Mouse (Mus musculus) heart, adult 2 months (tissue): ENCODE results near the gene Hcls1. TPM values are rescaled to one million over a fixed set of nuclear protein-coding genes. Genes with fewer than 3 reads are reported as not detected.

ENCODE experiments used
- DNase-seq, 2 experiments: peaks; one replicate each; pipeline ENCODE4 v3.0.0; 2021
- H3K27ac ChIP-seq: fragments of 200-600 bp; 2 replicates; pipeline ENCODE4 v1.8.1; 2022
- H3K27me3 ChIP-seq: fragments of 200-500 bp; 2 replicates; pipeline ENCODE4 v1.6.1; 2012; ENCODE audit warnings: mild to moderate bottlenecking, low read length, inconsistent platforms, mixed read lengths; ENCODE audit not compliant: control insufficient read depth, insufficient read depth
- H3K36me3 ChIP-seq: fragments of 200-500 bp; 2 replicates; pipeline ENCODE4 v1.6.1; 2012; ENCODE audit warnings: low read length, inconsistent platforms; ENCODE audit not compliant: control insufficient read depth, insufficient read depth
- H3K4me1 ChIP-seq: fragments of 200-500 bp; 2 replicates; pipeline ENCODE4 v1.6.1; 2011; ENCODE audit warnings: low read length; ENCODE audit not compliant: control insufficient read depth, insufficient read depth
- H3K4me3 ChIP-seq: fragments of 200-600 bp; 2 replicates; pipeline ENCODE4 v1.8.1; 2022
- H3K79me2 ChIP-seq: fragments of 200-500 bp; replicated peaks from 2 replicates; pipeline ENCODE4 v1.6.1; 2012; ENCODE audit warnings: mild to moderate bottlenecking, inconsistent platforms, low read length, moderate library complexity, mixed read lengths; ENCODE audit not compliant: control insufficient read depth, insufficient read depth
- H3K9ac ChIP-seq: fragments of 200-500 bp; 2 replicates; pipeline ENCODE4 v1.6.1; 2012; ENCODE audit warnings: low read depth, mild to moderate bottlenecking, control low read depth, inconsistent platforms, low read length, mixed read lengths
- CTCF ChIP-seq: fragments of 200-600 bp; IDR thresholded peaks from 2 replicates; pipeline ENCODE4 v1.8.1; 2022; ENCODE audit warnings: antibody characterized with exemption, mild to moderate bottlenecking, moderate library complexity
- EP300 ChIP-seq: fragments of 200-500 bp; IDR thresholded peaks from 2 replicates; pipeline ENCODE4 v1.6.1; 2011; ENCODE audit warnings: low read depth, low read length, control low read depth; ENCODE audit not compliant: insufficient read depth
- POLR2A ChIP-seq: fragments of 200-500 bp; IDR thresholded peaks from 2 replicates; pipeline ENCODE4 v1.6.1; 2011; ENCODE audit warnings: mild to moderate bottlenecking, low read depth, low read length, control low read depth; ENCODE audit not compliant: insufficient read depth
- WGBS: fragments of 180-500 bp; shearing (Covaris S2); methylation state at CpG from one replicate; pipeline ENCODE4 v1.1.7; 2018; 5-methylcytosine and 5-hydroxymethylcytosine counted together
- intact Hi-C: fragments of 180-260 bp; cut with DNase I; formaldehyde crosslinking; loops from one replicate; pipeline ENCODE4 v1.15.1; 2025
- long read RNA-seq: library from polyadenylated mRNA; stranded (forward); transcript quantifications from one replicate; pipeline ENCODE4 v2.0.0, GENCODE M21; 2021
- polyA plus RNA-seq: library from polyadenylated mRNA; depleted of rRNA; stranded (reverse); fragments of >200 nt; gene quantifications from 2 replicates; pipeline ENCODE4 v1.2.3, GENCODE M21; 2012; rRNA removed
- total RNA-seq, 2 experiments: library from RNA; stranded (reverse); gene quantifications; 2 replicates each; pipeline ENCODE4 v1.2.3; 2021

The Hcls1 gene
- total RNA-seq: 1 to 10 TPM; 7.3 to 9.1 TPM
- polyA plus RNA-seq: 7.2 and 9.3 TPM in 2 replicates
- long read RNA-seq, partial matches to known transcripts: 0 of 1 reads
- long read RNA-seq, other reads (novel, unspliced or antisense): 0 of 1 reads

DNA sequence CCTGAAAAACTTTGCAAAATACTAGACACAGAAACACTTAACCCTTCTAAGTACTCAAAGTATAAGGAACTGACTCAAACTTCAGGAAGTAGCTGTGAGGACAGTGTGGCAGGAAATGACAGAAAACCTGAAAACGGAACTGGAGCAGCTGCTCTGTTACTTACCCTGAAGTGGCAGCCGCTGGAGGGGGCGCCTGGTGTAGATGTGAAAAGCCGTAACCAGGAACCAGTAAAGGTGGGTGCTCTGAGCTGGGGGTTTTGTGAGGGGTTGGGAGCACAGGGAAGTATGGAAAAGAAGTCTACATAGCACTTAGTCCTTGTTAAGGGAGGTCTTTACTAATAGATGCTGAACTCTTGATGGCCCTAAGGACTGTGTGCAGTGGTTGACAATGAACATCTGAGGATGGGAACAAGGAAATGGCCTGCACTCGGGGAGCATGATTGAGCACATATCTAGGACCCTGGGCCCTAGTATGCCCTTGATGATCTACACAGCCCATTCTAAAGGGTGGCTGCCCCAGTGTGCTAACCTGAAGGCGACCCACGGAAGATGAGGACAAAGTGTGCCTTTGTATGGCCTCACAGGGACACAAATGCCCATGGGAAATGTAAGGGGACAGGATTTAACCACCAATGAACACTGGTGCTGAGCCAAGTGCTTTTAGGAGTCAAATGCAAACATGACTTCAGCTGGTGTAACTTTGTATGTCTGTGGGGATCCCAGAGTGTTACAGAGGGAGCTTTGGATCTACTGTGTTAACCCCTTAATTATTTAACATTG is at the start of gene Hcls1:
TSS of gene Hcls1 (plus strand) at position 143 of the 780 bp plus-strand sequence.
- Histone ChIP-seq H3K27ac (peak within 1 kb of the TSS; percentile 82), H3K79me2 (no peaks in the 10 kb centered on the region), H3K9ac (peak within 1 kb of the TSS; percentile 14), H3K4me3 (peak within 1 kb of the TSS; percentile 39), H3K36me3 (peaks cover 5% of the 10 kb centered on the region), H3K4me1 (peaks cover 10% of the 10 kb centered on the region), H3K27me3 (no peaks in the 10 kb centered on the region)
- TF ChIP-seq EP300: 0 out of 2 replicates have a peak, but pooled peaks have one; percentile 12
- peak; percentile 46; the same call in 1 of the 2 replicates for TF ChIP-seq POLR2A
- peak; percentile 29 for TF ChIP-seq CTCF
- WGBS: 42% methylated on average over 7 of the region's 7 CpGs
- intact Hi-C loops: loop anchor here (5.0 kb wide), 1 partner anchor 58 kb away; the partner anchor contains the start of genes Eaf2 and Golgb1
- DNase-seq: peak; percentile 46 to 72

DNA sequence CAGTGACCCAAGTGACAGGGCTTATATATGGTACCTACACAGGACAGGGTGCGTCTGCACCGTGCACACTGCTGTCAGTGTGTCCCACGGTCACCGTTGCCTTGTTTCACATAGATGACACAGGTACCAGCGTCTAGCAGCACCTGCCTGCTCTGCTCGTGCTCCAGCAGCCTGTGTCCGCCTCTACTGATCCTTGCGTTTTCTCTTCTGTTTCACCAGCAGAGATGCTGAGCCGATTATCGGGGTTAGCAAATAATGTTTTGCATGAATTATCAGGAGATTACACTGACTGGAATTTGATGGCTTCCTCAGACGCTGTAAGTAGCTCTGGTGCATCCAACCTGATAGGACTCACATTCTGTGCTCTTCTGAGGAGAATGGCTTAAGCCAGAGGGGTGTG is 48.9 kb upstream of the Hcls1 start:
- Histone ChIP-seq H3K27me3 (no peaks in the 10 kb centered on the region), H3K27ac (no peak overlapping the region), H3K9ac (no peak overlapping the region), H3K4me3 (no peak overlapping the region), H3K36me3 (no peaks in the 10 kb centered on the region; the same call in none of the 2 replicates), H3K4me1 (no peaks in the 10 kb centered on the region), H3K79me2 (no peaks in the 10 kb centered on the region; the same call in 1 of the 2 replicates)
- 96% methylated on average over 11 of the region's 11 CpGs for WGBS
- no peak for DNase-seq
- TF ChIP-seq POLR2A (no peak), CTCF (no peak), EP300 (no peak)
- intact Hi-C loops: no loop called here

DNA sequence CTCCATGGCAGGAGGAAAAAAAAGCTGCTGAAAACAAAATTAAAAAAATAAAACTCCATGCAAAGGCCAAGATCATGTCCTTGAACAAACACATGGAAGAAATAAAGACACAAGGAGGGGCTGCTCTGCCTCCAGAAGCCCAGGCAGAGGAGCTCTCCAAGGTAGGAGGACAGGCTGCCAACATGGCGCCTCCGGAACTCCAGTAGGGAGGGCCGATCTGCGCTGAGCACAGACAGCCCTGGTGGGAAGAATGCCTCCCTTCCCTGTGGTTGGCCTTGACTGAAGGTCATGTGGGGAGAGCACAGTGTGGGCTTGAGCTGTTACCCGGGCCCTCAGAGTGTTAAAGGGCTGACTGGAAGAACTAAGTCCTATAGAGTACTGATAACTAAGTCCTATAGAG is 47.2 kb upstream of the Hcls1 start:
- DNase-seq: no peak
- Histone ChIP-seq H3K36me3 (no peaks in the 10 kb centered on the region; the same call in none of the 2 replicates), H3K27me3 (no peaks in the 10 kb centered on the region), H3K9ac (no peak overlapping the region), H3K27ac (no peak overlapping the region), H3K4me3 (no peak overlapping the region), H3K79me2 (no peaks in the 10 kb centered on the region; the same call in 1 of the 2 replicates), H3K4me1 (no peaks in the 10 kb centered on the region)
- intact Hi-C loops: no loop called here
- TF ChIP-seq CTCF (no peak), POLR2A (no peak), EP300 (no peak)
- 72% methylated on average over 5 of the region's 5 CpGs for WGBS

DNA sequence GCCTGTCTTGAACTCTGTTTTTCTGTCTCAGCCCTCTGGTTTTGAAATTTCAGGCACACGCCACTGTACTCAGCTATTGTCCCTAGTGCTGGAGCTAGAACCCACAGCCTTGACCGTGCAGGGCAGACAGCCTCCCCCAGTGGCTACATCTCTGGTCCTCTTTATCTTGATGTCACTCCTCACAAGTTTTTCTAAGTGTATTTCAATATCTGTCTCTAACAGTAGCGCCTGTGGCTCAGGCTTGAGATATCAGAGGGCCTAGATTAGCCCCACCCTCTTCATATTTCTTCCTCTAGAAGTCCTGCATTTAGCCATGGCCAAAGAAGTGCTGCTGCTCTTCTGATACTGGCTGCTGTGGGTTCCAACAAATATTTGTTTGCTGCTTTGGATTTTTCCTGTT is 44.2 kb upstream of the Hcls1 start:
- no peak overlapping the region for H3K4me3 ChIP-seq
- WGBS: 89% methylated on average over 3 of the region's 3 CpGs
- no peak for DNase-seq
- TF ChIP-seq POLR2A: no peak
- TF ChIP-seq EP300: no peak
- no peaks in the 10 kb centered on the region for H3K4me1 ChIP-seq
- no peak overlapping the region for H3K27ac ChIP-seq
- no peaks in the 10 kb centered on the region; the same call in none of the 2 replicates for H3K36me3 ChIP-seq
- H3K27me3 ChIP-seq: no peaks in the 10 kb centered on the region
- no peaks in the 10 kb centered on the region for H3K79me2 ChIP-seq
- H3K9ac ChIP-seq: no peak overlapping the region
- intact Hi-C loops: no loop called here

- H3K79me2 ChIP-seq: no peaks in the 10 kb centered on the region
- no peak for DNase-seq
- H3K27ac ChIP-seq: no peak overlapping the region
- no peaks in the 10 kb centered on the region for H3K4me1 ChIP-seq
- no peak overlapping the region for H3K9ac ChIP-seq
- no peaks in the 10 kb centered on the region; the same call in none of the 2 replicates for H3K36me3 ChIP-seq
- no peak for TF ChIP-seq CTCF
- intact Hi-C loops: no loop called here
- no peak overlapping the region for H3K4me3 ChIP-seq
- no peaks in the 10 kb centered on the region for H3K27me3 ChIP-seq
- WGBS: 97% methylated on average over 4 of the region's 4 CpGs
These were observed 43.4 kb upstream of the Hcls1 start for GRCm38 (mm10) chr16:36891415-36891814.

- Histone ChIP-seq H3K4me1 (no peaks in the 10 kb centered on the region), H3K4me3 (no peak overlapping the region), H3K27me3 (no peaks in the 10 kb centered on the region), H3K9ac (no peak overlapping the region), H3K79me2 (no peaks in the 10 kb centered on the region), H3K36me3 (no peaks in the 10 kb centered on the region; the same call in 1 of the 2 replicates), H3K27ac (no peak overlapping the region)
- intact Hi-C loops: no loop called here
- no peak for DNase-seq
- TF ChIP-seq POLR2A (no peak), EP300 (no peak), CTCF (no peak)
- 92% methylated on average over 10 of the region's 10 CpGs for WGBS
These were observed 41.5 kb upstream of the Hcls1 start for GRCm38 (mm10) chr16:36893317-36893716.
